Mouse (Mus musculus): ENCODE results near the gene Maml3. TPM values are rescaled to one million over a fixed set of nuclear protein-coding genes. Genes with fewer than 3 reads are reported as not detected.

The Maml3 gene
- total and polyA plus RNA-seq, 3 experiments = 0.81 to 1.8 (median 0.98) TPM

GRCm38 (mm10) chr3:52087636-52088280, 17.1 kb downstream of the Maml3 start:
- Histone ChIP-seq H3K4me3 (replicated peaks in 1 of 3; ENCODE audit: low read depth in 2 of 3, low read length in 2 of 3, poor library complexity in 1 of 3) (no peak overlapping the region), H3K36me3 (replicated peaks in 1 of 2; ENCODE audit: control insufficient read depth in 1 of 2, insufficient read depth in 1 of 2, low read length in 1 of 2) (no peaks in the 10 kb centered on the region), H3K4me2 (ENCODE audit: insufficient read depth, low read depth, poor library complexity, severe bottlenecking) (no peak overlapping the region), H3K27me3 (replicated peaks) (no peaks in the 10 kb centered on the region), H3K9ac (ENCODE audit: insufficient read depth, low read depth) (no peak overlapping the region), H3K9me3 (replicated peaks; ENCODE audit: low read length) (no peaks in the 10 kb centered on the region), H3K27ac (ENCODE audit: insufficient read depth, low read depth) (no peak overlapping the region), H3K79me2 (replicated peaks; ENCODE audit: control insufficient read depth, extremely low read depth, insufficient read depth, poor library complexity, severe bottlenecking) (no peaks in the 10 kb centered on the region), H3K4me1 (ENCODE audit: control insufficient read depth in 1 of 2, insufficient read depth in 2 of 2) (peaks cover 0 to 6% of the 10 kb centered on the region in 2 experiments; a peak in 1 of 4 replicates)
- TF ChIP-seq PAX5 (IDR thresholded peaks at IDR 0.05; ENCODE audit: low read length) = no peak
- no peak for TF ChIP-seq JUND (conservative IDR thresholded peaks at IDR 0.05; ENCODE audit: low read depth, low read length)
- TF ChIP-seq CTCF (conservative IDR thresholded peaks at IDR 0.05 in 1 of 2, IDR thresholded peaks at IDR 0.05 in 1 of 2; ENCODE audit: low read depth in 2 of 2, low read length in 2 of 2) = no peak
- no peak for TF ChIP-seq NRF1 (IDR thresholded peaks at IDR 0.05; ENCODE audit: low read depth, low read length)
- TF ChIP-seq ZKSCAN1 (IDR thresholded peaks at IDR 0.05; ENCODE audit: borderline replicate concordance, low read depth, low read length) = no peak
- no peak for TF ChIP-seq RCOR1 (conservative IDR thresholded peaks at IDR 0.05; ENCODE audit: low read depth, low read length)
- TF ChIP-seq MXI1 (IDR thresholded peaks at IDR 0.05; ENCODE audit: low read depth, low read length) = no peak
- no peak for TF ChIP-seq E2F4 (IDR thresholded peaks at IDR 0.05; ENCODE audit: insufficient replicate concordance, low read depth, low read length)
- no peak for TF ChIP-seq JUN (IDR thresholded peaks at IDR 0.05; ENCODE audit: insufficient read depth, low read depth, low read length)
- TF ChIP-seq MEF2A (IDR thresholded peaks at IDR 0.05; ENCODE audit: borderline replicate concordance, low read depth, low read length) = no peak
- TF ChIP-seq ZC3H11A (IDR thresholded peaks at IDR 0.05; ENCODE audit: low read depth, low read length) = no peak
- no peak for TF ChIP-seq MAFK (IDR thresholded peaks at IDR 0.05; ENCODE audit: insufficient replicate concordance, low read length)
- no peak for TF ChIP-seq SIN3A (IDR thresholded peaks at IDR 0.05; ENCODE audit: low read length)
- TF ChIP-seq IRF4 (IDR thresholded peaks at IDR 0.05; ENCODE audit: low read depth, low read length) = no peak
- no peak for TF ChIP-seq ELF1 (IDR thresholded peaks at IDR 0.05; ENCODE audit: low read depth, low read length)
- TF ChIP-seq RAD21 (IDR thresholded peaks at IDR 0.05; ENCODE audit: low read depth, low read length) = no peak
- no peak for TF ChIP-seq TBP (conservative IDR thresholded peaks at IDR 0.05; ENCODE audit: low read depth, low read length)
- no peak for TF ChIP-seq ZNF384 (IDR thresholded peaks at IDR 0.05; ENCODE audit: low read depth, low read length)
- in situ Hi-C loops (cut with MboI; ENCODE audit: low pct_ligation_motif_present, low pct_unique_long_range_greater_than_20kb, low sequenced_read_pairs) = no loop called here
- dilution Hi-C loops (cut with MboI; ENCODE audit: extremely low pct_ligation_motif_present, extremely low pct_unique_long_range_greater_than_20kb, low sequenced_read_pairs) = no loop called here
- DNase-seq (ENCODE audit: extremely low read depth) = no peak

- H3K4me1 ChIP-seq (ENCODE audit: control insufficient read depth in 1 of 2, insufficient read depth in 2 of 2) = peaks cover 0 to 19% of the 10 kb centered on the region in 2 experiments; a peak in 2 of 4 replicates
- dilution Hi-C loops (cut with MboI; ENCODE audit: extremely low pct_ligation_motif_present, extremely low pct_unique_long_range_greater_than_20kb, low sequenced_read_pairs) = no loop called here
- in situ Hi-C loops (cut with MboI; ENCODE audit: low pct_ligation_motif_present, low pct_unique_long_range_greater_than_20kb, low sequenced_read_pairs) = no loop called here
Observed at GRCm38 (mm10) chr3:52078763-52079162, 26.1 kb downstream of the Maml3 start.

More at GRCm38 (mm10) chr3:52078763-52079162, 26.1 kb downstream of the Maml3 start:
- Histone ChIP-seq H3K27ac (ENCODE audit: insufficient read depth, low read depth) (no peak overlapping the region), H3K4me2 (ENCODE audit: insufficient read depth, low read depth, poor library complexity, severe bottlenecking) (no peak overlapping the region), H3K27me3 (replicated peaks) (no peaks in the 10 kb centered on the region), H3K79me2 (replicated peaks; ENCODE audit: control insufficient read depth, extremely low read depth, insufficient read depth, poor library complexity, severe bottlenecking) (no peaks in the 10 kb centered on the region), H3K36me3 (replicated peaks in 1 of 2; ENCODE audit: control insufficient read depth in 1 of 2, insufficient read depth in 1 of 2, low read length in 1 of 2) (no peaks in the 10 kb centered on the region), H3K9me3 (replicated peaks; ENCODE audit: low read length) (no peaks in the 10 kb centered on the region), H3K9ac (ENCODE audit: insufficient read depth, low read depth) (no peak overlapping the region), H3K4me3 (replicated peaks in 1 of 3; ENCODE audit: low read depth in 2 of 3, low read length in 2 of 3, poor library complexity in 1 of 3) (no peak overlapping the region)
- DNase-seq (ENCODE audit: extremely low read depth) = no peak
- no peak for TF ChIP-seq EP300 (IDR thresholded peaks at IDR 0.05; ENCODE audit: low read length)
- no peak for TF ChIP-seq CHD2 (IDR thresholded peaks at IDR 0.05; ENCODE audit: low read length)

Measured in CH12.LX (cell line).